Mouse (Mus musculus): ENCODE data around the gene Opcml. TPM values are rescaled to one million over a fixed set of nuclear protein-coding genes. Genes with fewer than 3 reads are reported as not detected.
A peak's percentile ranks its signal among the peaks of the same experiment; 100 is the strongest.

The Opcml gene
- polyA plus RNA-seq, 1 experiment = 43.6 TPM

- WGBS = 89% methylated on average over 2 of the region's 2 CpGs
Measured at GRCm38 (mm10) chr9:28177052-28177451, 386.5 kb downstream of the Opcml start.

GRCm38 (mm10) chr9:28178123-28178887, 387.7 kb downstream of the Opcml start:
- no peak overlapping the region for H3K4me3 ChIP-seq (replicated peaks; ENCODE audit: insufficient read depth, low read depth, low read length)
- 89% methylated on average over 4 of the region's 4 CpGs for WGBS

More at GRCm38 (mm10) chr9:28177052-28177451, 386.5 kb downstream of the Opcml start:
- Histone ChIP-seq H3K27me3 (ENCODE audit: control insufficient read depth, insufficient read depth, low read length) (no peaks in the 10 kb centered on the region), H3K4me3 (replicated peaks; ENCODE audit: insufficient read depth, low read depth, low read length) (no peak overlapping the region), H3K27ac (ENCODE audit: insufficient read depth, low read length) (no peak overlapping the region), H3K4me1 (ENCODE audit: control insufficient read depth, insufficient read depth, low read length) (no peaks in the 10 kb centered on the region)
- no peak for DNase-seq
- TF ChIP-seq CTCF (IDR thresholded peaks at IDR 0.05; ENCODE audit: borderline replicate concordance, insufficient read depth, low read depth, low read length) (no peak), POLR2A (IDR thresholded peaks at IDR 0.05; ENCODE audit: borderline replicate concordance, insufficient read depth, low read length) (no peak)

GRCm38 (mm10) chr9:28181916-28182315, 391.3 kb downstream of the Opcml start:
- DNase-seq = no peak
- Histone ChIP-seq H3K27ac (ENCODE audit: insufficient read depth, low read length) (no peak overlapping the region), H3K27me3 (ENCODE audit: control insufficient read depth, insufficient read depth, low read length) (no peaks in the 10 kb centered on the region), H3K4me3 (replicated peaks; ENCODE audit: insufficient read depth, low read depth, low read length) (no peak overlapping the region), H3K4me1 (ENCODE audit: control insufficient read depth, insufficient read depth, low read length) (no peaks in the 10 kb centered on the region)
- TF ChIP-seq CTCF (IDR thresholded peaks at IDR 0.05; ENCODE audit: borderline replicate concordance, insufficient read depth, low read depth, low read length) = no peak
- TF ChIP-seq POLR2A (IDR thresholded peaks at IDR 0.05; ENCODE audit: borderline replicate concordance, insufficient read depth, low read length) = no peak
- WGBS = 88% methylated on average over 7 of the region's 7 CpGs

More at GRCm38 (mm10) chr9:28178123-28178887, 387.7 kb downstream of the Opcml start:
- H3K4me1 ChIP-seq (ENCODE audit: control insufficient read depth, insufficient read depth, low read length) = no peaks in the 10 kb centered on the region
- H3K27me3 ChIP-seq (ENCODE audit: control insufficient read depth, insufficient read depth, low read length) = no peaks in the 10 kb centered on the region
- no peak overlapping the region for H3K27ac ChIP-seq (ENCODE audit: insufficient read depth, low read length)
- TF ChIP-seq POLR2A (IDR thresholded peaks at IDR 0.05; ENCODE audit: borderline replicate concordance, insufficient read depth, low read length) (no peak), CTCF (IDR thresholded peaks at IDR 0.05; ENCODE audit: borderline replicate concordance, insufficient read depth, low read depth, low read length) (no peak)
- no peak for DNase-seq

GRCm38 (mm10) chr9:28190226-28190625, 399.7 kb downstream of the Opcml start:
- H3K27me3 ChIP-seq (ENCODE audit: control insufficient read depth, insufficient read depth, low read length) = no peaks in the 10 kb centered on the region
- TF ChIP-seq POLR2A (IDR thresholded peaks at IDR 0.05; ENCODE audit: borderline replicate concordance, insufficient read depth, low read length) (no peak), CTCF (IDR thresholded peaks at IDR 0.05; ENCODE audit: borderline replicate concordance, insufficient read depth, low read depth, low read length) (no peak)
- no peak for DNase-seq
- no peak overlapping the region for H3K4me3 ChIP-seq (replicated peaks; ENCODE audit: insufficient read depth, low read depth, low read length)
- no peaks in the 10 kb centered on the region for H3K4me1 ChIP-seq (ENCODE audit: control insufficient read depth, insufficient read depth, low read length)
- 84% methylated on average over 2 of the region's 2 CpGs for WGBS
- no peak overlapping the region for H3K27ac ChIP-seq (ENCODE audit: insufficient read depth, low read length)

GRCm38 (mm10) chr9:28190751-28191150, 400.2 kb downstream of the Opcml start:
- Histone ChIP-seq H3K27ac (ENCODE audit: insufficient read depth, low read length) (no peak overlapping the region), H3K4me1 (ENCODE audit: control insufficient read depth, insufficient read depth, low read length) (no peaks in the 10 kb centered on the region), H3K27me3 (ENCODE audit: control insufficient read depth, insufficient read depth, low read length) (no peaks in the 10 kb centered on the region), H3K4me3 (replicated peaks; ENCODE audit: insufficient read depth, low read depth, low read length) (no peak overlapping the region)
- DNase-seq = no peak
- 70% methylated on average over 1 of the region's 1 CpGs for WGBS
- TF ChIP-seq POLR2A (IDR thresholded peaks at IDR 0.05; ENCODE audit: borderline replicate concordance, insufficient read depth, low read length) (no peak), CTCF (IDR thresholded peaks at IDR 0.05; ENCODE audit: borderline replicate concordance, insufficient read depth, low read depth, low read length) (no peak)

GRCm38 (mm10) chr9:28196550-28196949, 406.0 kb downstream of the Opcml start:
- Histone ChIP-seq H3K4me3 (replicated peaks; ENCODE audit: insufficient read depth, low read depth, low read length) (no peak overlapping the region), H3K27ac (ENCODE audit: insufficient read depth, low read length) (no peak overlapping the region), H3K27me3 (ENCODE audit: control insufficient read depth, insufficient read depth, low read length) (no peaks in the 10 kb centered on the region), H3K4me1 (ENCODE audit: control insufficient read depth, insufficient read depth, low read length) (no peaks in the 10 kb centered on the region)
- WGBS = 96% methylated on average over 2 of the region's 2 CpGs
- DNase-seq = no peak
- no peak for TF ChIP-seq POLR2A (IDR thresholded peaks at IDR 0.05; ENCODE audit: borderline replicate concordance, insufficient read depth, low read length)
- TF ChIP-seq CTCF (IDR thresholded peaks at IDR 0.05; ENCODE audit: borderline replicate concordance, insufficient read depth, low read depth, low read length) = no peak

- H3K27ac ChIP-seq (ENCODE audit: insufficient read depth, low read length) = no peak overlapping the region
- 27% methylated on average over 2 of the region's 2 CpGs for WGBS
- H3K4me3 ChIP-seq (replicated peaks; ENCODE audit: insufficient read depth, low read depth, low read length) = no peak overlapping the region
- H3K4me1 ChIP-seq (ENCODE audit: control insufficient read depth, insufficient read depth, low read length) = no peaks in the 10 kb centered on the region
- peak in 1 of 2 experiments; percentile 21 for DNase-seq
- TF ChIP-seq CTCF (IDR thresholded peaks at IDR 0.05; ENCODE audit: borderline replicate concordance, insufficient read depth, low read depth, low read length) (no peak), POLR2A (IDR thresholded peaks at IDR 0.05; ENCODE audit: borderline replicate concordance, insufficient read depth, low read length) (no peak)
- no peaks in the 10 kb centered on the region for H3K27me3 ChIP-seq (ENCODE audit: control insufficient read depth, insufficient read depth, low read length)
Measured at GRCm38 (mm10) chr9:28197061-28197460, 406.5 kb downstream of the Opcml start.

GRCm38 (mm10) chr9:28197631-28198030, 407.1 kb downstream of the Opcml start:
- DNase-seq = peak; percentile 65 to 66
- Histone ChIP-seq H3K27ac (ENCODE audit: insufficient read depth, low read length) (no peak overlapping the region), H3K4me1 (ENCODE audit: control insufficient read depth, insufficient read depth, low read length) (no peaks in the 10 kb centered on the region), H3K4me3 (replicated peaks; ENCODE audit: insufficient read depth, low read depth, low read length) (no peak overlapping the region), H3K27me3 (ENCODE audit: control insufficient read depth, insufficient read depth, low read length) (no peaks in the 10 kb centered on the region)
- 63% methylated on average over 3 of the region's 3 CpGs for WGBS
- TF ChIP-seq POLR2A (IDR thresholded peaks at IDR 0.05; ENCODE audit: borderline replicate concordance, insufficient read depth, low read length) = no peak
- TF ChIP-seq CTCF (IDR thresholded peaks at IDR 0.05; ENCODE audit: borderline replicate concordance, insufficient read depth, low read depth, low read length) = peak; percentile 82

Measured in cerebellum, adult 2 months (tissue).